Mouse (Mus musculus): ENCODE measurements at regions not wholly inside any gene's neighbourhood (a gene's known extent, or its start where the extent isn't known, plus 50 kb on each side); places are given as distances from the start of the nearest gene placed in this dataset.
"Not testable (repeated sequence)": the region's sequence is repeated elsewhere in the genome, so short reads cannot be mapped to it uniquely, and the experiment has no call there.

- no peak for DNase-seq (ENCODE audit: extremely low spot score in 1 of 2, low spot score in 1 of 2)
Measured at GRCm38 (mm10) chr4:94385703-94386102, 170.6 kb upstream of the Gm10306 start.

DNA sequence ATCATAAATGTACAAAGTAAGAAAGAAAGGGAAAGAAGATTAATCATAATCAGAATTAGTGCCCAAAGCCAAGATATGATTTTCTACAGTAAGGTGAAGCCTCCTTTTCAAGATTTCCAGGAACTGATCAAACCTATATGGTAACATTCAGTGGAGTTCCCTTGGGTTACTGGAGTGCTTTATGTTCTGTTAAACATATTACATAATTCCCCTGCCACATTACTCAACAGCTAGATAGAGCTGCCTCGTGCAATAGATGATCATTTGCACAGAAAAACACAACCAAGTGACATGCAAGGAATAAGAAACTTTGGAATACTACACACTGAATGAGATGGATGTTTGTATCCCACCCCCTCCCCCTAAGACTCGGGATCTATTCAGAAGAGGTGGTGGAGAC lies 168.0 kb upstream of the Gm10306 start:
- no peak for DNase-seq (ENCODE audit: extremely low spot score in 1 of 2, low spot score in 1 of 2)

DNA sequence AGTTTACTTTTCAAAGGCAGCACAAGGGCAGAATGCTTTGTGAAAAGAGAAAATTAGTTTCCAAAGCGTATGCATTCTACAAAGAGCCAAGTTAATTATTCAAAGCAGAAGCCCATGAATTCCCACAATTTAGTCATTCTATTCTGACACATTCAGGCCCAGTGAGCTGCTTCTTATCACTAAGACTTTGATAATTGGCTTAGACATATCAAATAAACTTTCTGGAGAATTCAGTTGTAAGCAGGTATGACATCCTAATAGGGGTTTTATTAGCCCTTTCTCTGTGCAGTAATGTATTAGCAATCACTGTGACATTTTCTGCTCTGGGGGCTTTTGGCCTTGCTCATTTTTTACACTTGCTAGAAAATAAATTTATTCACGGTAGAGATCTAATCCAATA lies 161.9 kb upstream of the Gm10306 start:
- DNase-seq (ENCODE audit: extremely low spot score in 1 of 2, low spot score in 1 of 2), result no peak

GRCm38 (mm10) chr4:94397284-94397683 lies 159.1 kb upstream of the Gm10306 start:
- no peak for DNase-seq (ENCODE audit: extremely low spot score in 1 of 2, low spot score in 1 of 2)

- DNase-seq (ENCODE audit: extremely low spot score in 1 of 2, low spot score in 1 of 2), result no peak
Measured at GRCm38 (mm10) chr4:94406922-94407321, 149.4 kb upstream of the Gm10306 start.

- DNase-seq (ENCODE audit: extremely low spot score in 1 of 2, low spot score in 1 of 2), result no peak
Measured at GRCm38 (mm10) chr4:94407503-94407902, 148.8 kb upstream of the Gm10306 start.

GRCm38 (mm10) chr4:94412661-94413060 lies 143.7 kb upstream of the Gm10306 start:
- no peak for DNase-seq (ENCODE audit: extremely low spot score in 1 of 2, low spot score in 1 of 2)

DNA sequence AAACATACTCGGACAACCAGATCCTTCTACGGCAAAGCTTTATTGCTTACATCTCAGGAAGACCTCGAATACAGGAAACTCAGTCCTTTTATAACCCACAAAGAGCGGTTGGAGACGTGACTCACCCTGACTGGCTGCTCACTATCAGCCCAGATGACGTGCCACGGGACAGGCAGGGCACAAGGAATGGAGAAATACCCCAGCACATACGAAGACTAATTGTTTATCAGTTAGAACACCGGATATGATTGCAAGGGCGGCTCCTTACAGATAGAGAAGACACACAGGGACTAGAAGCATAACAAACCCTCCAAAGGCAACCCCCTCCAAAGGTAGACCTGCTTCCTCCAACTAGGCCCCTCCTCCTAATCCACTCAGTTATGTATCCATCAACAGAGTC lies 130.8 kb upstream of the Gm10306 start:
- DNase-seq (ENCODE audit: extremely low spot score in 1 of 2, low spot score in 1 of 2), result not testable (repeated sequence)

DNA sequence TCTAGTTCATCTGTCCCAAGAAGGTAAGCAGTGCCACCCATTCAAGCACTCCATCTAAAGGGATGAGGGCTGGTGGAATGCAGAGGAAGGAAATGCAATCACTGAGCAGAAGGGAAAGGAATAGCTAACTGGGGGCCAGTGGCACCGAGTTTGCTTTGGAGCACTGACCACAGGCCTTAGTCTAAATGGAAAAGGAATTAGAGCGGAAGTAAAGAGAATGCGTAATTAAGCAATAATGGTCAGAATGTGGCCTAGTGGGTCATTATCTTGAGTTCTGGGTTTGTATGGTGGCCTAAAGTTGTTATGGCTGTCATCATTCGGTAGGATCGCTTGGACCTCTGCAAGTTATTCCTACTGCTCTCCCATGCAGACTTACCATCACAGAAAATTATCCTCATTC lies 128.8 kb upstream of the Gm10306 start:
- DNase-seq (ENCODE audit: extremely low spot score in 1 of 2, low spot score in 1 of 2), result no peak

- no peak for DNase-seq (ENCODE audit: extremely low spot score in 1 of 2, low spot score in 1 of 2)
Measured at GRCm38 (mm10) chr4:94432005-94432404, 124.3 kb upstream of the Gm10306 start.

DNA sequence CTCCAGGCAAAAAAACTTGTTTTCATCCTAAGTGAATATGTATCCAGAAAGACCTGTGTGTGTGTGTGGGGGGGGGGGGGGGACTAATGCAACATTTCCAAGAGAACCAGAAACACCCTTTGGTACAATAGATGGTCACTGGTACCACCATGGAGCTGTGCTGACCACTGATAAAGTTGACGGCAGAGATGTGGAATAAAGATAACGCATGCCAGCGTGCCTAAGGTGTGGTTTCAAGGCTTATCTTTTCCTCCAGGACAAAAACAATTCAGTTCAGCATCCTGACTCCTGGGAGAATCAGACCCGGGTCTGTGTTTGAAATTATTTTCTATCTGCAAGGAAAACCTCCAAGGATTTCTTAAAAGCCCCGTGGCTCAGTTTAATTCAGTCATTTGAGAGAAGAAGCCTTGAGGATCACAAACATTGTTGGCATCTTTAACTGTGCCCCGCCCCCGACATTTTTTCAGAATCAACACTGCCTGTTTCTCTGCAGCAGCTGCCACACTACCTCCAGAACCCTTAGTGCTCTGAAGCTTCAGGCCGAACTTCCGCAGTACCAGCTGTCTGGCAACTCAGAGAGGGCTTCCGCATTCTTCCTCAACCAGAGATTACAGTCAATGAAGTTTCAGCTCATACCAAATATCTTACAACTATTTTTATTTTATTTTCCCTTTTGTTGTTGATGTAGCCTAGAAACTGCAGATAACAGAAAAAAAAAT lies 118.5 kb upstream of the Gm10306 start:
- peak in 1 of 2 experiments; percentile 4 for DNase-seq (ENCODE audit: extremely low spot score in 1 of 2, low spot score in 1 of 2)

- DNase-seq (ENCODE audit: extremely low spot score in 1 of 2, low spot score in 1 of 2), result peak in 1 of 2 experiments; percentile 6
Measured at GRCm38 (mm10) chr4:94439159-94439836, 117.0 kb upstream of the Gm10306 start.

GRCm38 (mm10) chr4:94446604-94447003 lies 109.7 kb upstream of the Gm10306 start:
- DNase-seq (ENCODE audit: extremely low spot score in 1 of 2, low spot score in 1 of 2), result no peak

All from layer of hippocampus, postnatal 25 days (tissue).